Mouse (Mus musculus) limb, embryonic 14.5 days (tissue): ENCODE measurements around the gene Fgd2. TPM values are rescaled to one million over a fixed set of nuclear protein-coding genes. Genes with fewer than 3 reads are reported as not detected.
A peak's percentile ranks its signal among the peaks of the same experiment; 100 is the strongest.

ENCODE experiments used
- ATAC-seq: fragments of 200-750 bp; cut with Nextera tagmentation; 2 replicates; pipeline ENCODE4 v1.8.0; 2017; ENCODE audit warnings: low read depth, moderate number of reproducible peaks, moderate TSS enrichment; ENCODE audit not compliant: low FRiP score
- DNase-seq: peaks from one replicate; pipeline ENCODE4 v3.0.0-alpha.2; 2015; ENCODE audit warnings: low spot score
- H3K27ac ChIP-seq: fragments of 300-500 bp; sonication (generic); replicated peaks from 2 replicates; pipeline ENCODE4 v1.5.1; 2014; ENCODE audit warnings: low read depth, mild to moderate bottlenecking, low read length, moderate library complexity, mixed read lengths
- H3K27me3 ChIP-seq: fragments of 300-500 bp; sonication (generic); 2 replicates; pipeline ENCODE4 v1.6.1; 2014; ENCODE audit warnings: low read length, mixed read lengths; ENCODE audit not compliant: control insufficient read depth, insufficient read depth
- H3K36me3 ChIP-seq: fragments of 300-500 bp; sonication (generic); 2 replicates; pipeline ENCODE4 v1.6.1; 2014; ENCODE audit warnings: mild to moderate bottlenecking, low read length, moderate library complexity, mixed read lengths; ENCODE audit not compliant: control insufficient read depth, insufficient read depth
- H3K4me1 ChIP-seq: fragments of 300-500 bp; sonication (generic); 2 replicates; pipeline ENCODE4 v1.6.1; 2014; ENCODE audit warnings: antibody characterized with exemption, low read length, mixed read lengths; ENCODE audit not compliant: control insufficient read depth, insufficient read depth
- H3K4me2 ChIP-seq: fragments of 300-500 bp; sonication (generic); replicated peaks from 2 replicates; pipeline ENCODE4 v1.6.1; 2014; ENCODE audit warnings: low read depth, mild to moderate bottlenecking, low read length, moderate library complexity; ENCODE audit not compliant: severe bottlenecking
- H3K4me3 ChIP-seq: fragments of 300-500 bp; sonication (generic); replicated peaks from 2 replicates; pipeline ENCODE4 v1.5.1; 2014; ENCODE audit warnings: low read length
- H3K9ac ChIP-seq: fragments of 300-500 bp; sonication (generic); 2 replicates; pipeline ENCODE4 v1.6.1; 2014; ENCODE audit warnings: mild to moderate bottlenecking, low read depth, low read length, moderate library complexity; ENCODE audit not compliant: severe bottlenecking
- H3K9me3 ChIP-seq: fragments of 300-500 bp; sonication (generic); 2 replicates; pipeline ENCODE4 v1.6.1; 2016; ENCODE audit warnings: low read length; ENCODE audit not compliant: control insufficient read depth
- POLR2A ChIP-seq: fragments of 200-500 bp; IDR thresholded peaks from 2 replicates; pipeline ENCODE4 v1.8.0; 2012; ENCODE audit warnings: inconsistent platforms, mild to moderate bottlenecking, moderate library complexity, borderline replicate concordance; ENCODE audit not compliant: insufficient read depth, insufficient read length; ENCODE audit errors: extremely low read depth
- WGBS: fragments of 180-500 bp; shearing (Covaris S2); extraction: QIAGEN DNeasy Blood & Tissue Kit; methylation state at CpG from one replicate; pipeline ENCODE4 v1.1.7; 2014; 5-methylcytosine and 5-hydroxymethylcytosine counted together
- polyA plus RNA-seq, 2 experiments: library from polyadenylated mRNA; depleted of rRNA in 1 of 2; stranded (reverse) in 1 of 2; unstranded in 1 of 2; fragments of >200 nt; fragmentation: Nextera tagmentation in 1 of 2; extraction: Ambion mirVana in 1 of 2; gene quantifications; 2 replicates each; pipeline versions ENCODE4 v1.2.1 to v1.2.3; 2012 to 2014

Gene Fgd2
- polyA plus RNA-seq, 2 experiments = 6.2 to 9.4 TPM

DNA sequence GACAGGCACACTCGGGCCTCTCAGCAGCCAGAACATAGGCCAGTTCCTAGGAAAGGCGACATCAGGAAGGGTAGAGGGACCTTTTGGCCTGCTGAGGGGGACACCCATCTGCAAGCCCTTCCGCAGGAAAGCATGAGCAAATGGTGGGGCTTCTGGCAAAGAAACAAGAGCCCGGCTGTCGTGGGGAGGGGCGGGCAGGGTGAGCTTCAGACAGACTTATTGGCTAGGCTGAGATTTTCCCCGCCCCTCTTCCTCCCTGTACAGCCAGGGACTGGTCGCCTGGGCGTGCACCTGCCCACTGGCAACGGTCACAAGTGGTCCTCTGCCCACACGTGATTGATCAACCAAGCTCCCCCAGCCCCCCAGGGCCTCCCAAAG is 4.2 kb upstream of the Fgd2 start:
- ATAC-seq = peak; percentile 82
- Histone ChIP-seq H3K27ac (peak overlapping the region; percentile 86), H3K4me1 (peaks cover 20% of the 10 kb centered on the region), H3K9ac (peak overlapping the region; percentile 44), H3K4me2 (peak overlapping the region; percentile 50), H3K36me3 (no peaks in the 10 kb centered on the region), H3K27me3 (no peaks in the 10 kb centered on the region), H3K4me3 (peak overlapping the region; percentile 28), H3K9me3 (no peaks in the 10 kb centered on the region)
- no peak for TF ChIP-seq POLR2A
- peak; percentile 86 for DNase-seq
- 5% methylated on average over 11 of the region's 11 CpGs for WGBS

- Histone ChIP-seq H3K36me3 (no peaks in the 10 kb centered on the region), H3K27ac (0 out of 2 replicates have a peak overlapping the region, but pooled peaks have one; percentile 38), H3K4me1 (peaks cover 20% of the 10 kb centered on the region), H3K4me2 (peak overlapping the region; percentile 50), H3K4me3 (peak overlapping the region; percentile 28), H3K27me3 (no peaks in the 10 kb centered on the region), H3K9ac (no peak overlapping the region), H3K9me3 (no peaks in the 10 kb centered on the region)
- no peak for TF ChIP-seq POLR2A
- DNase-seq = no peak
- 15% methylated on average over 9 of the region's 9 CpGs for WGBS
- no peak for ATAC-seq
Measured at GRCm38 (mm10) chr17:29356882-29357281, 3.8 kb upstream of the Fgd2 start.

DNA sequence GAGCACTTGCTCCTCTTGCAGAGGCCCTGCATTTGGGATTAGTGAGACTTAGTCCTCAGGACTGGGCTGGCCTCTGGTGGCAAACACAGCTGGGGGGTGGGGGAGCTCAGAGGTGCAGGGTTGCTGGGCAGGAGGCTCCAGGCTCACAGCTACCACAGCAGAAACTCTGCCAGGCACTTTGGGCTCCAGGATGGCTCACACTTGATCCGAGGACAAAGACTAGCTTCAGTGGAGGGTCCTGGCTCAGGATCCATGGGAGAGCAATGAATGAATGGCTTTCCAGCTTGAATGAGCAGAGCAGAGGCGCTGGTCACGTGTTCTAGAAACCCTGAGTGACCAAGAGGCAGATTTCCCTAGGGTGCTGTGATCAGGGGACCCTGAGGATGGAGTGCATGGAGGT is 1.8 kb upstream of the Fgd2 start:
- ATAC-seq = no peak
- no peak overlapping the region for H3K4me3 ChIP-seq
- TF ChIP-seq POLR2A = no peak
- H3K9ac ChIP-seq = no peak overlapping the region
- 77% methylated on average over 3 of the region's 3 CpGs for WGBS
- no peaks in the 10 kb centered on the region for H3K36me3 ChIP-seq
- no peak overlapping the region for H3K4me2 ChIP-seq
- H3K27ac ChIP-seq = no peak overlapping the region
- no peaks in the 10 kb centered on the region for H3K27me3 ChIP-seq
- H3K9me3 ChIP-seq = no peaks in the 10 kb centered on the region
- DNase-seq = no peak
- H3K4me1 ChIP-seq = peaks cover 20% of the 10 kb centered on the region

- Histone ChIP-seq H3K9ac (no peak overlapping the region), H3K4me1 (no peaks in the 10 kb centered on the region), H3K4me3 (no peak overlapping the region), H3K27ac (no peak overlapping the region), H3K9me3 (no peaks in the 10 kb centered on the region), H3K4me2 (no peak overlapping the region), H3K27me3 (no peaks in the 10 kb centered on the region), H3K36me3 (no peaks in the 10 kb centered on the region)
- 51% methylated on average over 8 of the region's 8 CpGs for WGBS
- no peak for ATAC-seq
- no peak for TF ChIP-seq POLR2A
- no peak for DNase-seq
Measured at GRCm38 (mm10) chr17:29361982-29362691, 1.4 kb downstream of the Fgd2 start.

DNA sequence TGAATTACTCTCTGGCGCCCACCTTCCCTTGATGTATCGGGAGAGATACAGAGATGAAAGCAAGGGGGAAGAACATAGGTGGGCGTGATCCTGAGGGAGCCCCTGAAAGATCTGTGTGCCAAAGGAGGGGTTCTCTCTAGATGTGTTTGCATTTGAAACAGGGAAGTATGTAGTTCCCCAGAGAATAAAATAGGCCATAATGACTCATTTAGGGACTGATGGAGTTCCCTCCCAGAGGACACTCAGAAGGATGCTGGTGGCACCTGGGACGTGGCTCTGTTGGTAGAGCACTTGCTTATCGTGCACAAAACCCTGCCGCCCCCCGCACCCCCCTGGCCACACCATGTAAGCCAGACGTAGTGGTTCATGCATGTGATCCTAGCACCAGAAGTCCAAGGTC is 2.4 kb downstream of the Fgd2 start:
- H3K4me3 ChIP-seq = no peak overlapping the region
- WGBS = 74% methylated on average over 8 of the region's 8 CpGs
- ATAC-seq = no peak
- DNase-seq = no peak
- no peaks in the 10 kb centered on the region for H3K4me1 ChIP-seq
- no peaks in the 10 kb centered on the region for H3K9me3 ChIP-seq
- H3K36me3 ChIP-seq = no peaks in the 10 kb centered on the region
- H3K4me2 ChIP-seq = no peak overlapping the region
- no peak overlapping the region for H3K27ac ChIP-seq
- no peaks in the 10 kb centered on the region for H3K27me3 ChIP-seq
- no peak overlapping the region for H3K9ac ChIP-seq
- TF ChIP-seq POLR2A = no peak
